Mouse (Mus musculus): ENCODE results near the gene Rac2.
A peak's percentile ranks its signal among the peaks of the same experiment; 100 is the strongest.

Gene Rac2

DNA sequence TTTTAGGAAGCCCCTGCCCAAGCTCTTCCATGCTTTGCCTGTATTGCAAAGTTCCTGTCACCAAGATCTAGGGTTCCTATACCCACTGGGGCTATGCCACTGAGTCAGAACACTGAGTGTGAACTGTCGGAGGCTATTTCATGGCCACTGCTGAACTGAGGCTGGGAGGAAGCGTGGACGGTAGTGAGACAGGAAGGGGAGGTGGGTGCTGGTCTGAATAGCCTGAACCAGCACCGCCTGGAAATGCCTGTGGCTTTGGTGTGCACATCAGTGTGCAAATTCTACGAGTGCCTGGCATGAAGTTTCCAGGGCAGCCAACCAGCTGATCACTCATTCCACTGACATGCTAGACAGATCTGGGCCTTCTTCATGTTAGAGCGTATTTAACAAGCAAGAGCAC is 50.7 kb downstream of the Rac2 start:
- no peak for DNase-seq (ENCODE audit: low read depth, low spot score)

DNA sequence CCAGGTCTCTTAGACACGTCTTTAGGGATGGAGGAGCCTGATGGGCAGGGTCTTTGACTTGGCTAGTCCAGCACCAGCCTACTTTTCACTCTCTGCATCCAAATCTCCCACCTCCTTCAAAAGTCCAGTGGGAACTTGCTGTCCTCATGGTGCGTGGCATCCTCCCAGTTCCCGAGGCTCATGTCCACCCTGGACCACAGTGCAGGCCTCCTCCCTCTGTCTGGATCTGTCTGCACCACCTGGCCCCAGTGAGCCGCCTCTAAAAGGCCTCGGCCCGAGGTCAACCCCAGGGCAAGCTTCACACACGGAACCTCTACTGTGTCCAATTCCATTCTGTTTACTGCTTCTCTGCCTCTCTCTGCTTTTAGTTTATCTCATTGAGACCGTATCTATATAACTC is 51.3 kb downstream of the Rac2 start:
- no peak for DNase-seq (ENCODE audit: low read depth, low spot score)

DNA sequence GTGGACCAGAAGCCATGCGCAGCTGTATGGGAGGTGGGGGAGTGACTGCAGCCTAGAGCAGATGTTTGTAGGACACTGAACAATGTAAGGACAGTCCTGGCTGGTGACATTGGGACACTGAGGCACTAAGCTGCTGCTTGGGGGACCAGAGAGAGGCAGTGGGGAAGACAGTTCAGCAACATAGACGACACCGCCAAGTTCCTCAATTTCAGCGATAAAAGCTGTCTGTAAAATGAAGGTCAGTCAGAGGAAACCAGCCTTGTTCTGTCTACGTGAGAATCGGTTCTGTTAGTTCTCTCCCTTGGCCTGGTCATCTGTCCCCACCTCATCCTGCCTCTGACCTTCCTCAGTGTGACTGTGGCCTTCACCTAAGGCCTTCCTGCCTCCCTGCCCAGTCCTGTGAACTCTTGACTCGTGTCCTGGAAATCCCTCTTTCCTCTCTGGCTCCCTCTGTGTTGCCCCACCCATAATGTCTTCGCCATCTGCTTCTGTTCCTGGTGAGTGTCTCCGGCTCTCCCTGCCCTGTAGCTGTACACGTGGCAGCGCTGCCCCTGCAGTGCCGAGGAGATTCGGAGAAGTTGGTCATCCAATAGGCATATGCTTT is 52.4 kb downstream of the Rac2 start:
- no peak for DNase-seq (ENCODE audit: low read depth, low spot score)

DNA sequence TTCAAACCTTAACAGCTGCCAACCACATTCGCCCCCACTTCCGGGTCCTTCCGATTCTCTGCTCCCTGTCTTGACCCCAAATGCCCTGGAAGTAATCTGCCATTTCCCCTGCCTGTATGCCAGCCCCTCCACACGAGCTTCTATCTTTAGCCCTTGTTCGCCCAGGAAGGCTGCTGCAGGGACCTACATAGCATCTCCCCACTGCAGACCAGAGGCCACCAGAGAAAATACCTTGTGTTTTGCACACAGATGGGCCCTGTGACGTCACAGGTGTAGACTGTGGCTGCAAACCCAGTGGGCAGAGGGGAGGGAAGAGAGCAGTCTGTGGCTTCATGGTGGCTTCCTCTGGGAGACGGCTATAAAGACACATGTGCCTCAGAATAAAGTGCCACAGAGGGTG is 54.4 kb downstream of the Rac2 start:
- DNase-seq (ENCODE audit: low read depth, low spot score): no peak

DNA sequence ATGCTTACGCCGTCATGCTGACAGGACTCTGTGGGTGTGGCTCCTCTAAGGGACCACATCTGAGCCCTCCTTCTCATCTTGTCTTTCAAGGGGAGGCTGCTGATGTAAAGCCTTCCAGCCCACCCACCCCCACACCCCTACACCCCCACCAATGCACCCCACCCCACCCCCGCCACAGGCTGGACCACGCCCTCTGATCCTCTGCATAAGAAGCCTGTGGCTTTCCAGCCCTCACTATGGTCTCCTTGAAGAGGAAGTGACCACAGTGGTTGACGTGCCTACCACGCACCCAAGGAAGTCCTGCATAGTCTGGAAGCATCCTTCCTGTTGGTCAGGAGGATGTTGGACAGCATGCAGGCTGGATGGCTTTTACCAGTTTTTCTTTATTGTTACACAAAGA is 56.8 kb downstream of the Rac2 start:
- DNase-seq (ENCODE audit: low read depth, low spot score): no peak

DNA sequence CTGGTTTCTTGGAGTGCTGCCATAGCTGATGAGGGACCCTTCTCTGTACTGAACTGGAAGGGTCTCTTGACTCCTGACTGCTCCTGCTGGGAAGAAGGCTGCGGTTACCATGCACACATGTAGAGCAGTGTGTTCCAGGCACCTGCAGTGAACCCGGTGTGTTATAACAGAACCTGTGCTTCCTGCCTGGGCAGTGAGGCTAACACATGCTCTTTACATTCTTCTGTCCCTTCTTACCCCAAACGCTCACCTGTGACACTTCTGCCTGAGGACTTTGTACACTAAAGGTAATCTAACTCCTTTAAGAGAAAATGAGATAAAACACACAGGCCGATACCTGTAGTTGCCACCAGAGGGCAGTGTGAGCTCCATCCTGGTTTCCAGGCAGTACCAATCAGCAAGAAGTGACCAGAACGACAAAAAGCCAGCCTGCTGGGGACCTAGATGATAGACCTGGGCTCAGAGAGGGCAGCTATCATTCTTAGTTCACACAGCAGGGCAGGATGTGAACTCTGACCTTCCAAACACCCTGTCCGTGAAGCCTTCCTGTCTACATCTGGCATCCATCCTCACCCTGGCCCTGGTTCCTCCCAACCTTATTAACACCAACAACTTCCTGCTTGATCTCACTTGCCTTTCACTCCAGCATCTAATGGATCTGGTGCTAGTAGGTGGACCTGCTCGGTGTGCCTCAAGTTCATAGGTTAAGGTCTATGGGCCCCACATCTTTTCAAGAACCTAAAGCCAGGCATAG is 58.0 kb downstream of the Rac2 start:
- peak; percentile 42 for DNase-seq (ENCODE audit: low read depth, low spot score)

DNA sequence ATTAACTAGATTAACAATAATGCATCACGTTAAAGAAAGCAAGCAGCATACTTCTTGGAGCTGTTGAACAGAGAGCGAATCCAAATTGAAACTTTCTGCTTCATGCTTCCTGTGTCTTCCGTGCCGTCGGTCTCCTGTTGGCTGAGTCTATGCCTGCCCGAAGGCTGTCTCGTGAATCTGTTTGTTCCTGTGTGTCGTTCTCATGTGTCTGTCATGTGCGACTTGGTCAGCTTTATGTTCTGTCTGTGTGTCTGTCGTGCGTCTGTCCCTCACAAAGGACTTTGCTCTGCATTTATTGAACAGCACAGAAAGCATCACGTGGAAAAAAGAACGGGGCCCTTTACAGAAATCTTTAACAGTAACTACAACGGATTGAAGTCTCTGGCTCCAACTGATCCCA is 59.6 kb downstream of the Rac2 start:
- DNase-seq (ENCODE audit: low read depth, low spot score): no peak

DNA sequence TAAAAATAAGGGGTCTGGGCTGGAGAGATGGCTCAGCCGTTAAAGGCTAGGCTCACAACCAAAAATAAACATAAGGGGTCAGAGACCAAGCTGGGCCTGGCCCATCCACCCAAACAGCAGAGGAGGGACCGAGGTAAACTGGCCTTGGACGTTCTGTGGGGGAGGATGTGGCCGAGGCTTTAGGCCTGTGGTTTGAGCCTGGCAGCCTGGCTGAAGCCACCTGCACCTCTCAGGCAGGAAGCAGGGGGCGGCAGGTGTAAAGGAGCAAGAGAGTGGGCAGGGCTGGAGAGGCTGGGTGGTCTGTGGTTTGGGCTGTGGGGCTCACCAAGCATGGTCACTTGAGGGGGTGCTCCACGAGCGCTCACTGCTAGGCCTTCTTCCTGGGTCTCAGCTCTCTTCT is 60.6 kb downstream of the Rac2 start:
- DNase-seq (ENCODE audit: low read depth, low spot score): no peak

DNA sequence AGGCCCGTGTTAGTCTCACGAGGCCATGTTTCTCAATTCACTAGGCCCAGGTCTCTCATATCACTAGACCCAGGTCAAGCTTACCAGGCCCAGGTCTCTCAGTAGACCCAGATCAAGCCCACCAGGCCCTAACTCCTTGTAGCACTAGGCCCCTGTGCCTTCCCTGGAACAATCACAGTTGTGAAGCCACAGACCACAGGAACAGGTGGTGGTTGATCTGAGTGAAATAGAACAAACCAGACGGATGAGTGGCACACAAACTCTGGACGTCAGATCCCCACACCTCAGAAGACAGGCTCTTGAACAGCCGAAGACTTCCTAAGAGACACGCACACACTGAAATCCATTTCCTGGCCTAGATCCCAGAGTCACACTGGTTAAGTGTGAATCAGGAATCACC is 61.8 kb downstream of the Rac2 start:
- no peak for DNase-seq (ENCODE audit: low read depth, low spot score)

DNA sequence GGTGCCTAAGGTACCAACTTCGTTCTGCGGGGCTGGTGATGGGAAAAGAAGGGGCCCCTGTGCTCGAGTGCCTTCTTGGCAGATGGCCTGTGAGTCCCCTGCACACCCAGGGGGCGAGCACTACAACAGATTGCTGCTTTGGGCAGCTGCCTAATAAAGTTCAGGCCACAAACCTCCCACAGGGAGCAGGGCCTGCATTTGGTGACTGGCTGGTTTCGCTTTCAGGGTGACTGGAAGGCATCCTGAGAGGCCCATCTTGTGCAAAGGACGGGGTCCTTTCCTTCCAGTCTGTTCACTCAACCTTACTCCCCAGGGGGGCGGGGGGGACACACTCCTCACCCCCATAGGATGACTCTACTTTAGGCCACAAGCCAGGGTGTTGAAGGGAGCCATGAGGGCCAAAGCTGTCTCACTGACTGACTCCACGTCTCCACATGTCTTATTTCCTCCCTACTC is 62.4 kb downstream of the Rac2 start:
- DNase-seq (ENCODE audit: low read depth, low spot score): no peak

DNA sequence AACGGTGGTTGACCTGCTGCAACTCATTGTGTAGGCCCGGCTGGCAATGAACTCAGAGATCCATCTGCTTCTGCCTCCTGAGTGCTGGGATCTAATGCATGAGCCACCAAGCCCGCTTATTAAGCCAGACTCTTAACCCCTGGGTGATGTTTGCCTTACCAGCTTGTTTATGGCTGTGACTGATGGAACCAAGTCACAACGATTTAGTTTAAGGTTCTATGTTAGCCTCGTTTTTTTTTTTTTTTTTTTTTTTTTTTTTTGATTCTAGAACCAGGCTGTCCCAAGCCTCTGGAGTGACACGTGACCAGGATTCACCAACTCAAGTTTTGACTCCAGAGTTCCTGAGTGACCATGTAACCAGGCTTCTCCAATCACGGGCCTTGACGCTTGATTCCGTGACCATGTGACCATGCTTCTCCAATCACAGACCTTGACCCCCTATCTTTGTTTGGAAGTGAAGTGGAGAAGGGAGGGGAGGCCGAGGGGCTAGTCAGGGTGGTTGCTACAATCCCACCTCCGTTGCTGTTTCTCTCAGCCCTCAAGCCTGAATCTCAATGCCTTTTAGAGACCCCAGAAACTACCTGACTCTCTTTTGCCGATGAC is 63.2 kb downstream of the Rac2 start:
- DNase-seq (ENCODE audit: low read depth, low spot score): no peak
